Mouse (Mus musculus): Measurements from ENCODE around the gene A2ml1.
"Not testable (repeated sequence)": the region's sequence is repeated elsewhere in the genome, so short reads cannot be mapped to it uniquely, and the experiment has no call there.

Gene A2ml1

GRCm38 (mm10) chr6:128581508-128581907 lies at the start of gene A2ml1:
Gene A2ml1, minus strand, starts transcription at chr6:128581608.
- no peak for DNase-seq (ENCODE audit: low spot score)

- DNase-seq (ENCODE audit: low spot score): peak; percentile 23
Observed at GRCm38 (mm10) chr6:128629771-128630739, 48.6 kb upstream of the A2ml1 start.

GRCm38 (mm10) chr6:128625246-128625645 lies 43.8 kb upstream of the A2ml1 start:
- not testable (repeated sequence) for DNase-seq (ENCODE audit: low spot score)

GRCm38 (mm10) chr6:128624425-128624824 lies 43.0 kb upstream of the A2ml1 start:
- no peak for DNase-seq (ENCODE audit: low spot score)

- DNase-seq (ENCODE audit: low spot score): not testable (repeated sequence)
Observed at GRCm38 (mm10) chr6:128623433-128623832, 42.0 kb upstream of the A2ml1 start, which contains the start of gene Klrb1a. Gene Klrb1a, minus strand, starts transcription at chr6:128623533.

GRCm38 (mm10) chr6:128622733-128623132 lies 41.3 kb upstream of the A2ml1 start:
- DNase-seq (ENCODE audit: low spot score): no peak

GRCm38 (mm10) chr6:128606350-128606749 lies 24.9 kb upstream of the A2ml1 start:
- DNase-seq (ENCODE audit: low spot score): no peak

GRCm38 (mm10) chr6:128604512-128604911 lies 23.1 kb upstream of the A2ml1 start:
- no peak for DNase-seq (ENCODE audit: low spot score)

- DNase-seq (ENCODE audit: low spot score): no peak
Observed at GRCm38 (mm10) chr6:128602463-128603201, 21.2 kb upstream of the A2ml1 start.

- no peak for DNase-seq (ENCODE audit: low spot score)
Observed at GRCm38 (mm10) chr6:128602026-128602425, 20.6 kb upstream of the A2ml1 start.

GRCm38 (mm10) chr6:128599555-128599954 lies 18.1 kb upstream of the A2ml1 start:
- DNase-seq (ENCODE audit: low spot score): no peak

- no peak for DNase-seq (ENCODE audit: low spot score)
Observed at GRCm38 (mm10) chr6:128598256-128599047, 17.0 kb upstream of the A2ml1 start.

- peak; percentile 12 for DNase-seq (ENCODE audit: low spot score)
Observed at GRCm38 (mm10) chr6:128597121-128597522, 15.7 kb upstream of the A2ml1 start.

- DNase-seq (ENCODE audit: low spot score): peak; percentile 19
Observed at GRCm38 (mm10) chr6:128594651-128595050, 13.2 kb upstream of the A2ml1 start.

- DNase-seq (ENCODE audit: low spot score): no peak
Observed at GRCm38 (mm10) chr6:128589426-128589825, 8.0 kb upstream of the A2ml1 start.

GRCm38 (mm10) chr6:128587619-128588018 lies 6.2 kb upstream of the A2ml1 start:
- DNase-seq (ENCODE audit: low spot score): no peak

- DNase-seq (ENCODE audit: low spot score): no peak
Observed at GRCm38 (mm10) chr6:128585642-128586245, 4.3 kb upstream of the A2ml1 start.

- DNase-seq (ENCODE audit: low spot score): no peak
Observed at GRCm38 (mm10) chr6:128584070-128584660, 2.8 kb upstream of the A2ml1 start.

GRCm38 (mm10) chr6:128577301-128577700 lies 4.1 kb downstream of the A2ml1 start:
- DNase-seq (ENCODE audit: low spot score): no peak

GRCm38 (mm10) chr6:128566589-128566988 lies 14.8 kb downstream of the A2ml1 start:
- DNase-seq (ENCODE audit: low spot score): no peak

- DNase-seq (ENCODE audit: low spot score): no peak
Observed at GRCm38 (mm10) chr6:128554049-128554448, 27.4 kb downstream of the A2ml1 start.
